Mouse (Mus musculus) stomach, postnatal 0 days (tissue): Measurements from ENCODE around the gene Gm853.

Experiments used
- CTCF ChIP-seq: IDR thresholded peaks from 2 replicates; pipeline ENCODE4 v1.5.1; 2016; ENCODE audit warnings: antibody characterized with exemption, low read depth, mild to moderate bottlenecking, moderate library complexity
- EP300 ChIP-seq: optimal IDR thresholded peaks from 2 replicates; pipeline ENCODE3; 2016; ENCODE audit warnings: antibody characterized with exemption

DNA sequence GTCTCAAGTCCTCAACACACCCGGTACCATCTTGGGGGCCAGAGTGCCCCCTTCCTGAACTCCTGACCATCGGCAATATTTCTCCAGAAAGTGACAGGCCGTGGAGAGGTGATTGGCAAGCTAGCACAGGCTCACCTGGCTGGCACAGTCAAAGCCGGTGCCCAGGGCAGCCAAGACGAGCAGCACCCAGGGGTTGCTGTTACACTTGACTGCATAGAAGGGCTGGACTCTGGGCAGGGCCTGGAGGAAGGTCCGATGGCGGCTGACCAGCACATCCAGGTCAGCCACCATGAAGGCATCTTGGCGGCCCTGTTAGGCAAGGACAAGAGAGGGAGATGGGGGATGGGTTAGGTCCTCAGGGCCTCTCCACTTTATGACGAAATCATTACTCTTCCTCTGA, 2.0 kb downstream of the Gm853 start:
- TF ChIP-seq CTCF: no peak
- TF ChIP-seq EP300: no peak
